ENCODE assay signal across 8 mouse cellular contexts in genomic region chr10:95414316-95415158, GRCm38 (mm10). TPM values are rescaled to one million over a fixed set of nuclear protein-coding genes. Genes with fewer than 3 reads are reported as not detected.
DNase-seq lines count a peak whose midpoint lies in the region; ATAC-seq and TF ChIP-seq lines count a peak whose summit lies in the region.

No protein-coding gene starts in this region.

- no peak for TF ChIP-seq EP300 in heart, adult 2 months (IDR thresholded peaks at IDR 0.05; ENCODE audit: insufficient read depth, low read depth, low read length)

- TF ChIP-seq CTCF in thymus, adult 2 months (IDR thresholded peaks at IDR 0.05; ENCODE audit: borderline replicate concordance, control insufficient read depth, extremely low read depth, insufficient read depth, low read length, poor library complexity) = no peak
- TF ChIP-seq CTCF in heart, adult 2 months (IDR thresholded peaks at IDR 0.05) = peak; percentile 24; the same call in 1 of the 2 replicates

- H3K79me2 ChIP-seq in heart, adult 2 months (replicated peaks; ENCODE audit: control insufficient read depth, insufficient read depth, low read length) = peaks cover 6% of the 10 kb centered on the region

- H3K4me3 ChIP-seq in thymus, adult 2 months (ENCODE audit: control insufficient read depth, insufficient read depth, low read length) = peak overlapping the region; percentile 6
- peak overlapping the region; percentile 62 for H3K4me3 ChIP-seq in heart, adult 2 months
- H3K4me3 ChIP-seq in liver, embryonic 13.5 days (replicated peaks) = peak overlapping the region; percentile 70
- peak overlapping the region; percentile 84 for H3K4me3 ChIP-seq in neural tube, embryonic 14.5 days (ENCODE audit: low read depth, low read length)

- H3K36me3 ChIP-seq in thymus, adult 2 months (ENCODE audit: control insufficient read depth, insufficient read depth, low read length) = no peaks in the 10 kb centered on the region
- peaks cover 25% of the 10 kb centered on the region for H3K36me3 ChIP-seq in heart, adult 2 months (ENCODE audit: control insufficient read depth, insufficient read depth, low read length)
- no peaks in the 10 kb centered on the region for H3K36me3 ChIP-seq in liver, embryonic 13.5 days
- H3K36me3 ChIP-seq in neural tube, embryonic 14.5 days (ENCODE audit: control insufficient read depth, insufficient read depth, low read length) = no peaks in the 10 kb centered on the region; the same call in none of the 2 replicates

- no peak for TF ChIP-seq POLR2A in thymus, adult 2 months (IDR thresholded peaks at IDR 0.05; ENCODE audit: control insufficient read depth, extremely low read depth, insufficient read depth, low read length, poor library complexity)
- TF ChIP-seq POLR2A in heart, adult 2 months (IDR thresholded peaks at IDR 0.05; ENCODE audit: insufficient read depth, low read depth, low read length) = no peak

- intact Hi-C loops in heart, adult 2 months (cut with DNase I) = loop anchor here (1.0 to 5.0 kb wide), 3 partner anchors 18 to 150 kb away; no protein-coding TSS in a partner anchor

- no peak overlapping the region for H3K27ac ChIP-seq in thymus, adult 2 months (ENCODE audit: control insufficient read depth, insufficient read depth, low read length)
- H3K27ac ChIP-seq in heart, adult 2 months = peak overlapping the region; percentile 99
- no peak overlapping the region for H3K27ac ChIP-seq in liver, embryonic 13.5 days
- peak overlapping the region; percentile 91 for H3K27ac ChIP-seq in neural tube, embryonic 14.5 days (ENCODE audit: low read depth, low read length)

- peak; percentile 19 for DNase-seq in thymus, adult 2 months
- DNase-seq in thymus, adult 18-20 months = no peak
- DNase-seq in embryo, embryonic 10.5 days (ENCODE audit: low spot score) = peak; percentile 77
- DNase-seq in heart, adult 2 months = peak; percentile 72
- DNase-seq in kidney, adult 18-20 months = peak; percentile 63
- DNase-seq in liver, embryonic 13.5 days = peak; percentile 1
- peak; percentile 36 for DNase-seq in urinary bladder, postnatal 14 days (ENCODE audit: low spot score)

- WGBS in thymus, adult 2 months = 2% methylated on average over 65 of the region's 65 CpGs
- under 1% methylated on average over 65 of the region's 65 CpGs for WGBS in heart, adult 2 months
- WGBS in liver, embryonic 13.5 days (ENCODE audit: insufficient replicate concordance) = 1% methylated on average over 65 of the region's 65 CpGs
- under 1% methylated on average over 62 of the region's 65 CpGs for WGBS in neural tube, embryonic 14.5 days

- no peaks in the 10 kb centered on the region for H3K9me3 ChIP-seq in liver, embryonic 13.5 days (replicated peaks)
- H3K9me3 ChIP-seq in neural tube, embryonic 14.5 days (ENCODE audit: control insufficient read depth, low read length) = no peaks in the 10 kb centered on the region

- peak overlapping the region; percentile 88 for H3K9ac ChIP-seq in heart, adult 2 months (ENCODE audit: low read depth, low read length)
- H3K9ac ChIP-seq in liver, embryonic 13.5 days = peak overlapping the region; percentile 29
- peak overlapping the region; percentile 92 for H3K9ac ChIP-seq in neural tube, embryonic 14.5 days (replicated peaks; ENCODE audit: low read depth, low read length)

- peaks cover 28% of the 10 kb centered on the region for H3K4me1 ChIP-seq in thymus, adult 2 months (replicated peaks; ENCODE audit: control insufficient read depth, insufficient read depth, low read length)
- H3K4me1 ChIP-seq in heart, adult 2 months (ENCODE audit: control insufficient read depth, insufficient read depth, low read length) = peaks cover 3% of the 10 kb centered on the region; the same call in 1 of the 2 replicates
- peaks cover 38% of the 10 kb centered on the region for H3K4me1 ChIP-seq in liver, embryonic 13.5 days (replicated peaks)
- H3K4me1 ChIP-seq in neural tube, embryonic 14.5 days (ENCODE audit: control insufficient read depth, insufficient read depth, low read length) = peaks cover 12% of the 10 kb centered on the region; the same call in 1 of the 2 replicates

- ATAC-seq in liver, embryonic 13.5 days (ENCODE audit: low read depth) = no peak
- no peak for ATAC-seq in neural tube, embryonic 14.5 days (ENCODE audit: low read depth)

- H3K27me3 ChIP-seq in thymus, adult 2 months (ENCODE audit: control insufficient read depth, insufficient read depth, low read length) = peaks cover 23% of the 10 kb centered on the region
- H3K27me3 ChIP-seq in heart, adult 2 months (ENCODE audit: control insufficient read depth, insufficient read depth, low read length) = no peaks in the 10 kb centered on the region
- peaks cover 52% of the 10 kb centered on the region for H3K27me3 ChIP-seq in liver, embryonic 13.5 days
- H3K27me3 ChIP-seq in neural tube, embryonic 14.5 days (ENCODE audit: control insufficient read depth, insufficient read depth, low read length) = no peaks in the 10 kb centered on the region

- H3K4me2 ChIP-seq in liver, embryonic 13.5 days = peak overlapping the region; percentile 98
- peak overlapping the region; percentile 77 for H3K4me2 ChIP-seq in neural tube, embryonic 14.5 days (ENCODE audit: low read depth, low read length)

RNA-seq across cellular contexts. Expression of gene Socs2, which starts 2.4 kb away (rescaled TPM):
- 18.4 and 19.4 TPM in 2 replicates for polyA plus RNA-seq in thymus, adult 2 months (2012; rRNA removed)
- 10 to 100 TPM; 49.9 to 62.4 TPM for total RNA-seq in heart, adult 2 months (2021)
- 30.5 and 37.7 TPM in 2 replicates for polyA plus RNA-seq in heart, adult 2 months (2012; rRNA removed)
- 6.9 and 8.1 TPM in 2 replicates for polyA plus RNA-seq in liver, embryonic 13.5 days (2015; fragmentation: Nextera tagmentation; extraction: Ambion mirVana)
- polyA plus RNA-seq in neural tube, embryonic 14.5 days (2014; fragmentation: Nextera tagmentation; extraction: Ambion mirVana) = 141 and 155 TPM in 2 replicates

Comparison
In these comparisons a context has a peak if more than half of its experiments do, and no peak if none do; other contexts are left out.
1. DNase-seq: peak in thymus, adult 2 months (single experiment), embryo, embryonic 10.5 days (single experiment), heart, adult 2 months (2 of 2), kidney, adult 18-20 months (single experiment), liver, embryonic 13.5 days (single experiment) and urinary bladder, postnatal 14 days (single experiment); none in thymus, adult 18-20 months (0 of 2).
2. H3K27ac ChIP-seq: peak in heart, adult 2 months (single experiment) and neural tube, embryonic 14.5 days (single experiment); none in thymus, adult 2 months (single experiment) and liver, embryonic 13.5 days (single experiment).
3. H3K4me3 ChIP-seq: peak in every context shown above with its lines; median percentile 84 in neural tube, embryonic 14.5 days; 70 in liver, embryonic 13.5 days; 62 in heart, adult 2 months; 6 in thymus, adult 2 months.
4. H3K9ac ChIP-seq: peak in every context shown above with its lines; median percentile 92 in neural tube, embryonic 14.5 days; 88 in heart, adult 2 months; 29 in liver, embryonic 13.5 days.